Mouse (Mus musculus) A20 (cell line): Measurements from ENCODE around the gene Gm20388.

ENCODE experiments used
- DNase-seq: peaks from one replicate; pipeline ENCODE4 v3.0.0-alpha.2; 2011; ENCODE audit warnings: low read depth, low spot score

Gm20388 gene

GRCm38 (mm10) chr8:122193521-122193920 is 2282.9 kb downstream of the Gm20388 start:
- no peak for DNase-seq

- no peak for DNase-seq
Measured at GRCm38 (mm10) chr8:122194396-122194795, 2283.8 kb downstream of the Gm20388 start.

GRCm38 (mm10) chr8:122197342-122197741 is 2286.7 kb downstream of the Gm20388 start:
- DNase-seq, result no peak

GRCm38 (mm10) chr8:122198378-122199025 is 2287.9 kb downstream of the Gm20388 start:
- DNase-seq, result no peak

- no peak for DNase-seq
Measured at GRCm38 (mm10) chr8:122199191-122199590, 2288.6 kb downstream of the Gm20388 start.

GRCm38 (mm10) chr8:122199841-122200240 is 2289.2 kb downstream of the Gm20388 start:
- no peak for DNase-seq

GRCm38 (mm10) chr8:122211591-122211990 is 2300.9 kb downstream of the Gm20388 start:
- no peak for DNase-seq

- DNase-seq, result no peak
Measured at GRCm38 (mm10) chr8:122215630-122216029, 2305.0 kb downstream of the Gm20388 start.

GRCm38 (mm10) chr8:122216433-122216832 is 2305.8 kb downstream of the Gm20388 start:
- DNase-seq, result no peak

GRCm38 (mm10) chr8:122217456-122218177 is 2307.0 kb downstream of the Gm20388 start:
- DNase-seq, result no peak

GRCm38 (mm10) chr8:122223976-122224649 is 2313.5 kb downstream of the Gm20388 start:
- DNase-seq, result no peak

- DNase-seq, result no peak
Measured at GRCm38 (mm10) chr8:122224650-122225022, 2314.0 kb downstream of the Gm20388 start.

- no peak for DNase-seq
Measured at GRCm38 (mm10) chr8:122225446-122225845, 2314.8 kb downstream of the Gm20388 start.

- DNase-seq, result no peak
Measured at GRCm38 (mm10) chr8:122227345-122227744, 2316.7 kb downstream of the Gm20388 start.

GRCm38 (mm10) chr8:122228792-122229575 is 2318.3 kb downstream of the Gm20388 start:
- DNase-seq, result no peak

GRCm38 (mm10) chr8:122229819-122230711 is 2319.4 kb downstream of the Gm20388 start:
- no peak for DNase-seq

GRCm38 (mm10) chr8:122230712-122231337 is 2320.2 kb downstream of the Gm20388 start:
- no peak for DNase-seq

- DNase-seq, result no peak
Measured at GRCm38 (mm10) chr8:122234055-122234454, 2323.4 kb downstream of the Gm20388 start.

GRCm38 (mm10) chr8:122236521-122236920 is 2325.9 kb downstream of the Gm20388 start:
- DNase-seq, result no peak

- DNase-seq, result no peak
Measured at GRCm38 (mm10) chr8:122238225-122238624, 2327.6 kb downstream of the Gm20388 start.
